Mouse (Mus musculus) left cerebral cortex, adult 2 months (tissue): Measurements from ENCODE around the gene Prss23. TPM values are rescaled to one million over a fixed set of nuclear protein-coding genes. Genes with fewer than 3 reads are reported as not detected.

Source experiments
- DNase-seq, 2 experiments: peaks; one replicate each; pipeline ENCODE4 v3.0.0; 2021 to 2022; ENCODE audit warnings: low spot score in 2 of 2, mixed read lengths in 1 of 2; ENCODE audit errors: extremely low spot score in 1 of 2
- H3K27ac ChIP-seq: fragments of 200-600 bp; 2 replicates; pipeline ENCODE4 v1.8.1; 2022
- H3K4me3 ChIP-seq: fragments of 200-600 bp; 2 replicates; pipeline ENCODE4 v1.8.1; 2022
- CTCF ChIP-seq: fragments of 200-600 bp; IDR thresholded peaks from 2 replicates; pipeline ENCODE4 v1.8.1; 2022; ENCODE audit warnings: antibody characterized with exemption, mild to moderate bottlenecking, moderate library complexity
- intact Hi-C: fragments of 180-260 bp; cut with DNase I; formaldehyde crosslinking; loops from one replicate; pipeline ENCODE4 v1.15.1; 2025
- long read RNA-seq, 2 experiments: library from polyadenylated mRNA; stranded (forward); transcript quantifications; one replicate each; pipeline ENCODE4 v2.0.0; 2021; ENCODE audit warnings: borderline mapping rate in 2 of 2
- total RNA-seq, 2 experiments: library from RNA; stranded (reverse); gene quantifications; 2 replicates each; pipeline ENCODE4 v1.2.3; 2021

Prss23 gene
- 10 to 100 TPM; 17.4 to 20.6 TPM for total RNA-seq
- long read RNA-seq, experiment 1, transcript Prss23-201 (2 exons, 3,228 nt), result major isoform, 9 of 15 reads
- long read RNA-seq, experiment 1, partial matches to known transcripts, result 0 of 15 reads
- long read RNA-seq, experiment 1, other reads (novel, unspliced or antisense), result 4 of 15 reads
- long read RNA-seq, experiment 2, transcript Prss23-201 (2 exons, 3,228 nt), result major isoform, 9 of 12 reads
- long read RNA-seq, experiment 2, partial matches to known transcripts, result 0 of 12 reads
- long read RNA-seq, experiment 2, other reads (novel, unspliced or antisense), result 0 of 12 reads

DNA sequence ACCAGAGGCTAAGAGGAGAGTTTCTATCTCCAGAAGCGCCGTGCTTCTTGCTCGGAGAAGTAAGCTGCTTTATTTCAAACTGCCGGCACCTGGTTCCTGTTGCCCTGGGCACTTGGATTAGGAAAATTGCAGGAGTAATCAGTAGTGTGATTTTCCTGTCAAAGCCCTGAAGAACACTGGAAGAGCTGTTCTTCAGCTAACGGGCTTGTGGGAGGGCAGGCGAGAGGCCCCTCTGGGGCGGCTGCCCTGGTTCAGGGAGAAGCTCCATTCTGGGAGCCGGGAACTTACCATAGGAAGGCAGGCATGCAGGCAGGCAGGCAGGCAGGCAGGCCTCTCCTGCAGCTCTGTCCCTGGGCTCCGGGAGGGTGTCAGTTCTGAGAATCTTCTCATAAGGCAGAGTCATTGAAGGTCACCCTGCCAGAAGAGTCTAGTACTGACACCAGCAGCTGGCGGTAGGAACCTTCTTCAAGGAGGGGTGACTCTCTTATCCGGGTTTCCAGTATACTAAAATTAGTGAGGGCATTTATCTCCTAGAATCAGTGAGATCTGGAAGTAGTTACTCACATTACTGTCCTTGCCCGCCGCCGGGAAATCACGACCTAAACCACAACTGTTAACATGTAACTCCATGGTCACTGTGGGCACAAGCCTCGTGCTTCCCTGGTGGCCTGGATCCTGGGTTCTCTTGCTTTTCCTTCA, at the start of gene Prss23:
Prss23 (minus strand) TSS at position 457 of the 699 bp plus-strand sequence.
- intact Hi-C loops, result no loop called here
- H3K4me3 ChIP-seq, result no peak within 1 kb of the TSS
- no peak for TF ChIP-seq CTCF
- DNase-seq, result no peak
- H3K27ac ChIP-seq, result no peak within 1 kb of the TSS

DNA sequence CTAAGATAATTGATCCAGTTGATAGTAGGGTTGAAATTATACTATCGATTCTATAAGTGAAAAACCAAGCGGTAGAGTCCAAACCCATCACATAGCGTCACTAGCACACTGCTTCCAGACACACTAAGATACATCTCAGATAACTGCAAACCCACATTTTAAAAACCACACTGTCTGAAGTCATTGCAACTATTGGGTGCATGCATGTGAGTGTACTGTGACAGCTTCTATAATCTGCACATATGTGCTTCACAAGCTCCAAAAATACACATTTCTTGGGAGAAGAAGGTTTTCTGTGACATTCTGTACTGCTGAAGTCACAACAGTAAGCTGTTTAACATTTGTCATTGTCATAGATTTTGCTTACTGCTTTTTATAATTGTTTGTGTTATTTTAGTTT, 49.1 kb upstream of the Prss23 start:
- DNase-seq, result no peak
- intact Hi-C loops, result no loop called here
- H3K27ac ChIP-seq, result no peak overlapping the region
- no peak for TF ChIP-seq CTCF
- H3K4me3 ChIP-seq, result no peak overlapping the region

DNA sequence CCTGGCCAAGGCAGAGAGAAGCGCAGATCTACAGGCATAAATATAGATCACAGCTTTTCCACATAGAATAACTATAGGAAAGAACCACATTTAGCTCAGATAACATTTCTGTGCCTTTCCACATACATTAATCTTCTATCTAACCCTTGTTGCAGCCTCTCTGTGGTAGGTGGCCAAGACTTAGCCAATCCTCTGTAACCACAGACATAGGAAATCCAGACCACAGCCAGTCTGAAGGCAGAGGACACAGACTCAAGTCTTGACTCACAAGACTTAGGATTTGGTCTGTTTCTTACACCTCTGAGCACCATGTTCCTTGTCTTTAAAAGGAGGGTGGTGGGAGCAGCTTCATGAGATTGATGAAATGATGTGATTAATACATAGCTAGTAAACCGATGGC, 37.6 kb upstream of the Prss23 start:
- Histone ChIP-seq H3K4me3 (no peak overlapping the region), H3K27ac (peak overlapping the region; percentile 70; the same call in 1 of the 2 replicates)
- intact Hi-C loops, result loop anchor here (5.0 kb wide), 3 partner anchors 67 to 108 kb away; partner anchors contain the start of gene Me3
- TF ChIP-seq CTCF, result no peak
- no peak for DNase-seq

DNA sequence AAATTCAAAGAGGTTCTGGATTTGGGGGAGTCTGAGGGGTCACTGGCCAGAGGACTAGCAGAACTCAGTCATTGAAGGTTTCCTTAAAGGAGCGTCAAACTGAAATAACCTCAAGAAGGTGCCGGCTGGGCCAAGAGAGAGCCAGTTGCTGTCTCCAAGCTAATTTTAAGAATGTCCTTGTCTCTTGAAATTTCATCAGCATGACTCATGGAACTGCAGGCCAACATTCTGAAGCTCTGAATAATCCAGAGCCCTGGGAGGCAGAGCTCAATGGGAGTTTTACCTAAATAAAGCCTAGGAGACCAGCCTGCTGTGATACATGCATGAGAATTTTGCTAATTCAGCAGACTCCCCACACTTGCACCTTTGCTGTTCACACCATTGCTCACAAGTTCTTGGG, 36.5 kb upstream of the Prss23 start:
- intact Hi-C loops, result loop anchor here (5.0 kb wide), 3 partner anchors 66 to 109 kb away; partner anchors contain the start of gene Me3
- H3K4me3 ChIP-seq, result no peak overlapping the region
- no peak for TF ChIP-seq CTCF
- peak overlapping the region; percentile 78 for H3K27ac ChIP-seq
- peak; percentile 11 to 36 for DNase-seq

DNA sequence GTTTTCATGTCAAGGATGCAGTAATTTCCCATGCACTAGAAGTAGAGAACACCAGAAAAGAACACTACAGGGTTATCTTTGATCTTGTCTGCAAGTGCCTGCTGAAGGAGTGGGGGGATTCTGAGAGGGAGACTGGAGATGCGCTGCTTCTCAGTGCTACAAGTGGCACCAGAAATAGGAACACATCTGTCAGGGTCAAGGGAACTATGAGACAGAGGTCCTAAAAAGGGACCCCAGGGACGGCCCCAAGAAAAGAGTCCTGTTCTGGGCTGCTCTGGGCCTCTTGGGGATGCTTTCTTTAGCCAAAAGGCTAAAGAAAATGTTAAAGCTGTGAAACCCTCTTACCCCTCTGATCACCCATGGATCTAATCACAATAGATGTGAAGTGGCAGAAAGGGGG, 35.2 kb upstream of the Prss23 start:
- Histone ChIP-seq H3K4me3 (no peak overlapping the region), H3K27ac (peak overlapping the region; percentile 67)
- no peak for TF ChIP-seq CTCF
- no peak for DNase-seq
- intact Hi-C loops, result loop anchor here (5.0 kb wide), 3 partner anchors 65 to 110 kb away; partner anchors contain the start of gene Me3

DNA sequence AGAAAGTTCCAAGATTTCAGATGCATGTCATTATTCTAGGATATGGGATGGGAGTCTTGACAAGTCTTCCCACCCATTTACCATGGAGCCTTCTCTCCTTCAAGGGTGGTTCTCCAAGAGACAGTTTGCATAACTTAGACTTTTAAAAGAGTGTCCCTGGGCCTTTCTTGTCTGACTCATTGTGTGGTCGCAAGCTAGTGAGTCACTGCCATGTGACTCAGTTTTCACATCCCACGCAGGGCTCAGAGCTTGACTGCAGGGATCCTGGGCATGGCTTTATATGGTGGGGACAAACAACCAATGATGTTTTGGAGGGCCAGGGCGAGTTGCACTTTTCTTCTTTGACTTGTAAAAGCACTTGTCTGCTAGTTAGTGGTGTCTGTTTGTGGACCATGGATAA, 34.0 kb upstream of the Prss23 start:
- TF ChIP-seq CTCF, result no peak
- peak; percentile 36 to 66 for DNase-seq
- no peak overlapping the region for H3K4me3 ChIP-seq
- intact Hi-C loops, result loop anchor here (5.0 kb wide), 3 partner anchors 64 to 111 kb away; partner anchors contain the start of gene Me3
- peak overlapping the region; percentile 67; the same call in 1 of the 2 replicates for H3K27ac ChIP-seq

DNA sequence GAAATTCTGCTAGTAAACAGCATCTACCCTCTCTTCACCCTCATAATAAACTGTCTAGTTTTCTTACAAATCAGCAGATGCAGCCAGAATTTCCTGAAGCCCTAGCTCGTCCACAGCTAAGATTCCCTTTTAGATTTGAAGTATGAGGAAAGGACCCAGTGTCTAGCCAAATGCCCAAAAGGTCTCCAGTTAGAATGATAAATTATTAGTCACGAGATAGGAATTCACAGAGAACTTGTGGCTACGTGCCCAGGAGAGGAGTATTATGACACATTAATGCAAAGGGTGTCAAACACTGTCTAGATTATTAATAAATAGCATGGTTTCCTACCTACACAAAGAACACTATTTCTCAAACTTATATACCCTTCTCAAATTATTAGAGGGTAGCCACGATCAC, 32.6 kb upstream of the Prss23 start:
- no peak for TF ChIP-seq CTCF
- no peak overlapping the region for H3K4me3 ChIP-seq
- intact Hi-C loops, result loop anchor here (5.0 kb wide), 3 partner anchors 62 to 113 kb away; partner anchors contain the start of gene Me3
- H3K27ac ChIP-seq, result no peak overlapping the region
- no peak for DNase-seq

DNA sequence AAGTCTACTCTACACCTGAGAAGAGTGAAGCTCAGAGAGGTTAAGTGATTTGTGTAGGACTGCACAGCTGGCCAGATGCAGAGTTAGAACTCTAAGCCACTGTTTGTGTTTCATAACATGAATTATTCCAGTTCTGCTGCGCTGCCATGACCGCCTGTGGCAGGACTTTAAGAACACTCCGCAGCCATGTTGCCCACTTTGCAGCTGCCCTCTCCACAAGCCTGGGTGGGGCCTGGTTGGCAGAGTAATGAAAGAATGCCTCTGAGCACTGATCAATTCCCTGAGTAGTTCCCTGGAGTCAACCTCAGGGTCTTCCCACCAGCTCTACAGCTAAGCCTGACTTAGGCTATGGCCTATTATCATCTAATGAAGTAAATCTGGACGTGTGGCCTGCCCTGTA, 32.1 kb upstream of the Prss23 start:
- intact Hi-C loops, result no loop called here
- no peak for DNase-seq
- Histone ChIP-seq H3K27ac (no peak overlapping the region), H3K4me3 (no peak overlapping the region)
- no peak for TF ChIP-seq CTCF

DNA sequence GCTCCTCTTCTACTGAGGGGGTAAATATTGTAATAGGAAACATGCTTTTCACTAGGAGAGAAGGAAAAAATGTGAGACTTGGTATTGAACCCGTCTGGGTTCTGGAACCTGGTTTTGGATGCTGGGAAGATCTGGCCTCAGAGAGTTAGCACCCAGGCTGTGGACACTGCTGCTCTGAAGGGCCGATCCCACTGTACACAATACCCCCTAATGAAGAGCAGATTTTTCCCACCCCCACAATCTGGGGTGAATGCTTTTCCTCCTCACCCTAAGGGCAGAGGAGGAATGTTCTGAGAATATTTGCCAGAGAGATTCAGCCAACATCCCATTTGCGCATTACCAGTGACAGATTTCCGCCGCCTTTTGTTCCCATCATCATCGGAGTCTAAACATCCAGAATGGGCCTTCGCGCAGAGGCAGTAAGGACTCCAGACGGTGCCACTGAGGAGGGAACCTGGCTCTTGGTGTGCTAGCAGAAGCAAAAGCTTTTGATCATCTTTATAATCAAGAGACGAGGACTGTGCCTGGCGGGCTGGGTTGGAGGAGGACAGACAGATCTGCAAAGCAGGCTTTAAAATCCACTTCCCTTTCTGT, 31.6 kb upstream of the Prss23 start:
- H3K27ac ChIP-seq, result no peak overlapping the region
- no peak overlapping the region for H3K4me3 ChIP-seq
- intact Hi-C loops, result no loop called here
- TF ChIP-seq CTCF, result no peak
- DNase-seq, result no peak

DNA sequence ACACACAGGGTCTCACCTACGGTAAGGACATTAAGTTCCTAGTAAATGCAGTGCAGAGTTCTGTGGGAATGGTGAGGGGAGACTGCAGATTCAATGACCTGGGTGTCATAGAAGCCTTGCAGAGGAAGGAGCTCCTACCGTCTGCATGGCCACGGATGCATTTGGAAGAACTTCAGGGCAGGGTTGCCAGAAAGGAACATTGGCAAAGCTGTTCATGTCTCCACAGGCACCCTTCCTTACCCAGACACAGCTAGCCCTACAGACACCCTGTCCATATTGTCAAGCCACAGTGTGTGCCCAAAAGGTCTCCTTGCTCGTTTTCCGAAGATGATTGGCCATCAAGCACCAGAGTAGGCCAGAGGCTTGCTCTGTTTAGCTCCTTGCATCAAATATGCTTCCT, 30.1 kb upstream of the Prss23 start:
- no peak overlapping the region for H3K27ac ChIP-seq
- DNase-seq, result no peak
- intact Hi-C loops, result no loop called here
- no peak for TF ChIP-seq CTCF
- H3K4me3 ChIP-seq, result no peak overlapping the region

DNA sequence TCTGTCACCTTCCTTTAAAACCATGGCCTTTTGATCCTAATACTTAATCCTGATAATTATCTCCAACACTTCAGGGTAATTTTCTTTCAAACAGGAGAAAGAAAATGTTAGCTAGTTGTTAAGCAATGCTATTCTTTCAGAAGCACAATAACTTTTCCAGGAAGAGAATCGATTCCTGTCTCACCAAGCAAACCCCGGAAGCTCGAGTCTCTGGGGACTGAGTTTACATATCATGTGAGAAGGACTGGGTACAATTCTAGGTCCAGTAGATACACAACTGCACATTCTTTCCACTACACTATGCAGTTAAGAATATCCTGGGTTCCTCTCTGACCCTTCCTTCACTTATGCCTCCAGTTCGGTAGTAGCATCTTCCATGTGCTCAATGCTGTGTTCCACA, 29.7 kb upstream of the Prss23 start:
- TF ChIP-seq CTCF, result no peak
- intact Hi-C loops, result no loop called here
- DNase-seq, result no peak
- H3K4me3 ChIP-seq, result no peak overlapping the region
- no peak overlapping the region for H3K27ac ChIP-seq

DNA sequence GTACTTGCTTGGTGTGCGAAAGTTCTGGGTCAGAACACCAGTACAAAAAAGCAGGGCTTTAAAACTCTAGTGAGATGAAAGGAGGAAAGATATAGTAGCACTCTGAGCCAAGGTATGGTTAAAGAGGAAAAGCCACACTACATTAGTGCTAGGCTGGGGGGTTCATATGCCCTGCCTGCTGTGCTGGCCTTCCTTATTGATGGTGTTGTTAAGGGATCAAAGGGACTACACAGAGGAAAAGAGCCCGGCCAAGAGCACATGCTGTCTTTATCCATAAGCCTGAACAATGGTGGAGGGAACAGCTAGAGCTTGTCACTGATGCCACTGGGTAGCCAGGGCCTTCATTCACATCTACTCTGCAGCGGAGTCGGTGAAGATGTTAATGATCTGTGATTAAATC, 28.2 kb upstream of the Prss23 start:
- H3K4me3 ChIP-seq, result no peak overlapping the region
- no peak overlapping the region for H3K27ac ChIP-seq
- intact Hi-C loops, result no loop called here
- no peak for DNase-seq
- TF ChIP-seq CTCF, result no peak
